Mouse (Mus musculus): ENCODE results near the gene Lhfpl2.

Gene Lhfpl2

DNA sequence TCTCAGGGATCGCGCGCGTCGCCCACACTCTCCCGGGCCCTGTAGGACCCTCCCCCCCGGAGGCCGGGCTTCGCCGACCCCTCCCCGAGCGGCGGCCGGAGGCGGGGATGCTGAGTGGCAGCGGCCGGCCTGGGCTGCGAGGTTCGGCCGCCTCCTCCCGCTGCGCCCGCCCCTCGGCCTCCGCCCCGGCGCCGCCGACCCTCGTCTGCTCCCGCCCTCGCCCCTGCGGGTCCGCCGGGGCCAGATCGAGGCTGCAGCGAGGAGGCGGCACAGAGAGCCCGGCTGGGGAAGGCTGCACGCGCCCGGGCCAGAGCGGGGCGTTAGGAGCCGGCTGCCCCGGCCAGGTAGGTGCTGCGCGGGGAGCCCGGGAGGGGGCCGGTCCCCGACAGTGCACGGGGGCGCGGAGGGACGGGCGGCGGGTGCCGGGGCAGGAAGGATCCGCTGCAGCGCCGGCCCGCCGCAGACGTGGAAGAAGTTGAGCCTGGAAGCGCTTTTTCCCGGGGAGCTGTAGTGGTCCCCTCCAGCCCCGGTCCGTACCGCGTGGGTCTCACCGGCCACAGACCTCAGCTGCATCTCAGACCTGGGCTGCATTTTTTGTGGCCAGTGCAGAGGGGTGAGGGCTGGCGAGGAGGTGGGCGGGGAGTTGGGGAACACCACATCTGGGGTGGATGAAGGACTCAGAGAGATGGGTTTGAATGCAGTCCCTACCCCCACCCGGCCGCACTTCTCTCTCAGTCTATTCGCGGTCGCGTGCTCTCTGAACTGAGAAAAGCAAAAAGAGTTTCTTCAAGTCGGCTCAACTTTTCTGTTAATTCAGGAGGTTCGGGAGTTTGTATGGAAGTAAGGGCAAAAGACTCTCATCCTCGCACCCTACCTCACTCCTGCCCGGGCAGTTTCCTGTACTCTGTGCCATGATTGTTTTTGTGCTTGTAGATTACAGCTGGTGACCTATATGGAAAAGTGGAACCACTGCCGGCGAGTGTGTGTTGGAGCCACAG lies at the start of gene Lhfpl2:
TSS of gene Lhfpl2 (plus strand) at position 234 of the 998 bp plus-strand sequence.
- peak; percentile 94 for DNase-seq

DNA sequence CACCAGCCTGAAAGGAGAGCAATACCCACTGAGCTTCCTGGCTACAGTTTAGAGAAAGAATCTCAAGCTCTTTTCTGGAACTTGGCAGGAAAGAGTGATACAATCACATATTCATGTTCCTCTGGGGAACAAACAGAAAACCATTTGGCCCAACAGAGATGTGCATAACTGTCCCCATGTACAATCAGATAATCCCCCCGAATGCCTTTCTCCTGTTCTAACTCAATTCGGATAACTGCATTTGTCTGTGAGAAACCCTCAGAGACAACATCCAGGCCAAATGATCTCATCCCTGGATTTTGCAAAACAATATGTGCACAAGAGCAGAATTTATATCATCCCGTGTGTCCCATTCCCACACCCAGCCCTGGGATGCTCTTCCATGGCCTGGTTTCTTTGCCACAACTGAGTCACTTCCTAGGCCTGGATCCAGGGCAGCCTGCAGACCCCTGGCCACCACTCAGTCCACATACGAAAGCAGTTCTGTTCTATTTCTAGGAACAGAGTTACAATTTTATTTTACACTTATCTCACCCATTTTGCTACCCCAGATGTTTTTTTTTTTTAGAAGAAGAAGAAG lies 45.5 kb upstream of the Lhfpl2 start:
- DNase-seq = peak; percentile 92

DNA sequence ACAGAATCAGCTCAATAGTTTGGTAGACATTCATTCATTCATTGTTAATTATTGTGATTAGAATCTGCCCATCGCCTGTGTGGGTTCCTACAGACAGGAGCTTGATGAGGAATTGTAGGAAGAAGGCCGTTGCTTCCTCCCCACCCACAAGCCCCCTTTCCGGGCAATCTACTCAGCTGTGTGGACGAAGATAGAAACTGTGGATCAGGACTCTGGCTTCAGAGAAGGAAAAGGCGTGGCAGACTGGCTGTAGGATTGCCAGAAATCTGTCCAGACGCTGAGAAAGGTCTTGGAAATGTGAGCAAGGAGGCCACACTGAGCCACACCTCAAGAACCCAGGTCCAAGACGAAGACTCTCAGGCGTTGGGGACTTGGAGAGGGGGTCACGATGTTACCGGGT lies 43.6 kb upstream of the Lhfpl2 start:
- DNase-seq = peak; percentile 83

GRCm38 (mm10) chr13:94024575-94024974 lies 33.0 kb upstream of the Lhfpl2 start:
- peak; percentile 78 for DNase-seq

- no peak for DNase-seq
Observed at GRCm38 (mm10) chr13:94029147-94029546, 28.4 kb upstream of the Lhfpl2 start.

DNA sequence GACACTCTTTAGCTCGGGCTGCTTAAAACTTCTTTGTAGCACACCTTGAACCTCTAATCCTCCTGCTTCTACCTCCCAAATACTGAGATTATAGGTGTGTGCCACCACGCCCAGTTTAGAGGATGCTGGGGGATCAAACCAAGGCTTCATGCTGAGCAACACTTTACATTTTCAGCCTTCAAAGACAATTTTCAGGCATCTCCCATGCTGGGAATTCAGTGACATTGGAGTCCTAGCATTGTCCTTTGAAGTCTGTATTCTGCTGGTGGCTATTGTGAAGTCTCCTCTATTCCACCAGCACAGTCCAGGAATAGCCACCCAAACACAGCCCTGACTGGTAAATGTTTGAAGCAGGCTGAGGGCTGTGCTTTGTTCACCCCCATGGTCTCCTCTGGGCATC lies 27.0 kb upstream of the Lhfpl2 start:
- DNase-seq = peak; percentile 61

GRCm38 (mm10) chr13:94037313-94038051 lies 20.1 kb upstream of the Lhfpl2 start:
- DNase-seq = peak; percentile 90

DNA sequence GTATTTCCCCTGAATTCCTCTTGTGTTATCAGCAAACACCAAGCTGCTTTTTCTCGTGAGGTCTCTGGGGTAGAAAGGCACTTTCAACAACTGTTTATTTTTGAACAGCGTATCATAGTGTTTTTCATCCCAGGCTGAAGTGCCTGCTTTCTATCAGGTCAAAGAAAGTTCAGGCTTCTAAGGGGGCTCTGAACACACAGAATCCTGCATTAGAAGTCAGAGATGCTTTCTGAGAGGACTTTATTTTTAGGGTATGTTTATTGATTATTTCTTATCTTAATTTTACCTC lies 19.6 kb upstream of the Lhfpl2 start:
- DNase-seq = no peak

- no peak for DNase-seq
Observed at GRCm38 (mm10) chr13:94050036-94050435, 7.6 kb upstream of the Lhfpl2 start.

GRCm38 (mm10) chr13:94050782-94051181 lies 6.8 kb upstream of the Lhfpl2 start:
- no peak for DNase-seq

DNA sequence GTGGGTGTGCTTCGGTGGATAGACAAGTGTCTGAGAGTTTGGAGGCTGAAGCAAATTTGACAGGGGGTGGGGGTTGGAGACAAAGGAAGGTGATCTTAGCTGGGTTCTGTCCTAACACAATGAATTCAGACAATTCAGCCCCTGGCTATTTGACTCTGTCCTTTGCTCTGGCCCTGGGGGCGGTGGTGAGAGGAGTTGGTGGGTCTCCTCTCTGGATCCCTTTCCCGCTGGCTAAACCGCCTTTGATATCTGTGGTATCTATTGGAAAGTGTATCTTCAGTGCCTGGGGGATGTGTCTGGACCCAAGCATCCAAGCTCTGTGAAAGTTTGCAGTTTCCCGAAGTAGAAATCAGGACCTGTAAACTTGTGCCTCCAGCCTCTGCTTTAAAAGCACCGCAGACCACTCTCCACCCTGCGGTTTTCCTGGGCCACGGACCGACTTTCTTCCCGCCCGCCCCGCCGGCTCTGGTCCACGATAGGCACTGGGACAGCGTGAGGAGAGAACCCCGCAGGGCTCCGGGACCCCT lies 497 bp upstream of the Lhfpl2 start:
- DNase-seq = no peak

DNA sequence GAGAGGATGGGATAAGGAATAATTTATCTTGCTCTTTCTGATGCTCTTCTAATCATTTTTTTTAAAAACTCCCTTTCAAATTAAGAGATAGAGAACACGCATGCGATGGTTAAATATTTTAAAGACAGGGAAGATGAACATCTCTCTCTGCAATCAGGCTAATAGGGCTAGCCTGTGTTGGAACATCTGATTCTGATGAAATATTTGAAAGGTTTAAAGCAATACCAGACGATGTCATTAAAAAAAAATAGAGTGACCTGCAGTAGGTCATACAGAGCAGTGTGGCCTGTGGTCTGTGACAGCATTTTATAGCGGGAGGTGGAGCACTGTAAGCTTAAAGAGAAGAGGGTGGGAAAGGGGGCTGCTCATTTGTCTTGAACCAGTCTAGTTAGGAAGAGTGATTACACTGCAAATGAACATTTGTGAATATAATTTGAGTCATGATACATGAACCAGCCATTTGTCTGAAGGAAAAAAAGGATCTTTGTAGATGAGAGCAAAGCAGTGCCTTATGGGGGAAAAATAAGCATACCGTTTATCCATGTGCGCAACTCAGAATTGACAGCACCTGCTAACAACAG lies 1.1 kb downstream of the Lhfpl2 start:
- peak; percentile 30 for DNase-seq

GRCm38 (mm10) chr13:94059373-94059772 lies 1.8 kb downstream of the Lhfpl2 start:
- DNase-seq = no peak

- DNase-seq = peak; percentile 74
Observed at GRCm38 (mm10) chr13:94059778-94060177, 2.2 kb downstream of the Lhfpl2 start.

DNA sequence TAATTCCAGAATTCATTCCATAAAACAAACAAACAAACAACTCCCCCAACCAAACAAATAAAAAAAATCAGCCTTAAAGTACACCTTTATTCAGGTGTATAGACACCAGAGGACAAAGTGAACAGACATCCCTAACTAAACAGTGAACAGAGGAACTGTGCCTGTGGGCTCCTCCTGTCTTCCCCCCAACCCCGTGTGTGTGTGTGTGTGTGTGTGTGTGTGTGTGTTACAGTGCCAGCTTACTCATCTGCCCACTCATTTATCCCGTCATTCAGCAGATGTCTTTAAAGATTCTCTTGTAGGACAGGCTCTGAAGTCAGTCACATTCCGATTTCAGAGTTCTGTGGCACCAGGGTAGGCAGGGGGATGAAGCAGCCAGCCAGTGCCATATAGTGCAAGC lies 2.9 kb downstream of the Lhfpl2 start:
- no peak for DNase-seq

DNA sequence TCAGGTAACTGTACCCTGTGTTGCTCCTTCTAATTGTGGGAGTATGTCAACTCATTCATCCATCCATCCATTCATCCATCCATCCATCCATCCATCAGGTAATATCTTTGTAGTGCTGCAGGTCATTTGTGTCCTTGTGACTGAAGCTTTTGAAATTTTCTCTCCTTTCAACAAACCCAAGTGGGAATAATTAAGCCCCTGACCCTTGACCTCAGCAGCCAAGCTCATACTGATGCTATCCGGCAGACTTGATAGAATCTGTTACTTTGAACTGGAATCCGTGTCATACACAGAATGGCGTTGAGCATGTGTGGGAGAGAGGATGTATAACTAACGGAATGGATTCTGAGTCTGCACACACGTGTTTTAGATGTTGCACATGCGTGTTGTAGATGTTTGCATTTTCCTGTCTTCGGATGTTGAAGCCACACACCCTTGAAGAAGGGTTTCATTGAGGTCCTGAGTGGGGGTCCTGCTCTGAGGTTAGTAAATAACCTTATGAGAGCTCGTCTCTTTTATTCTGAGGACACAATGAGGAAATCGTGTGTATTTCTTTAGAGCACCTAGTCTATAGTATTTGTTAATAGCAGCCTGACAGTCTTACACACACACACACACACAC lies 3.8 kb downstream of the Lhfpl2 start:
- DNase-seq = peak; percentile 48

GRCm38 (mm10) chr13:94062349-94063111 lies 4.9 kb downstream of the Lhfpl2 start:
- DNase-seq = peak; percentile 94

GRCm38 (mm10) chr13:94063156-94063555 lies 5.6 kb downstream of the Lhfpl2 start:
- peak; percentile 90 for DNase-seq

DNA sequence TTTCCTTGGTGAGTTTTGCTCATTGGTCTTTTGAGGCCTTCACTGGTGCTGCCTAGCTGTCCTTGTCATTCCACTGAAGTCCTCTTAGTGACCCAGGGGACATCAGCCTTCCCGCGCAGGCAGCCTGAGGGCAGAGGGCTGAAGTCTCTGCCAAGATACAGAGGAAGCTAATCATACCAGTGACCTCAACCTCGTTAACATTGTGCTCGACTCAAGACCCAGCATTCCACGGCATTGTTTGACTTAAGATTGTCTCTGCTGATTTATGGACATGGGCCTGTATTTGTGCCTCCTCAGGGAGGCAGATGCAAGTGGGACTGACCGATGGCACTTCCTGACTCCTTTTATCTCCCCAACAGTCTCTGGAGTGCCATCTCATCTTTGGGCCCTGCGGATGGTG lies 7.0 kb downstream of the Lhfpl2 start:
- DNase-seq = peak; percentile 94

DNA sequence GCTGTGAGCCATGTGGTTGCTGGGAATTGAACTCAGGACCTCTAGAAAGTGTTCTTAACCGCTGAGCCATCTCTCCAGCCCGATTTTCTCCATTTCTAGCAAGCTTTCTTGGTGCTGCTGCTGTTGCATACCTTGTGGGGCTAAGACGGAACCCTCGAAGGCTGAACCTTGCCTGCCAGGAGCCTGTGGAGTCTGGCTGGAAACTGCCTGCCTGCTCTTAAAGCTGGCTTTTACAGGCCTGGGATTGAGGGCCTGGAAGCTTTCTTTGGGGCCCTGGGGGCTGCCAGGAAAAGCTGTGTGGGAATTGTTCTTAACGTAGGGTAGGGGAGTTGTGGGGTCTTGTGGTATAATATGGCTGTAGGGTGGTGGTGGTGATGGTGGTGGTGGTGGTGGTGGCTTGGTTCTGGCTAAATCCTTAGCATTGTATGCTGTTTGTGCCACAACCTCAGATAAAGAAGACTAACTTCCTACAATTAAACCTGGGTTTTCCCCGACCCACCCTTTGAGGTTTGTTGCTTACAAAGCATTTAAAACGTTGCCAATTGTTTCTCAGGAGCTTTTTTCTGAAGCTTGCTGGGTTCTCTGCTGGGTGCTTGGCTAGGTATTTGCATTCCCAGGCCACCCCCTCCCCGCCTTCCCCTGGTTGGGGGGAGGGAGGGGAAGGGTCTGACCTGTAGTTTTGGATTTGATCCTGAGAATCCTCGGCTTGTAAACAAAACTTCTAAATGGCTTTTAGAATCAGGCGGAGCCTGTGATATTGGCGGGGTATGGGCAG lies 7.9 kb downstream of the Lhfpl2 start:
- DNase-seq = peak; percentile 80

Data from heart, adult 11 months (tissue).